Mouse (Mus musculus) kidney, embryonic 14.5 days (tissue): ENCODE data around the gene Esrra. TPM values are rescaled to one million over a fixed set of nuclear protein-coding genes. Genes with fewer than 3 reads are reported as not detected.
A peak's percentile ranks its signal among the peaks of the same experiment; 100 is the strongest.

ENCODE experiments used
- ATAC-seq: fragments of 200-750 bp; cut with Nextera tagmentation; 2 replicates; pipeline ENCODE4 v1.8.0; 2017; ENCODE audit warnings: moderate number of reproducible peaks, mild to moderate bottlenecking, moderate TSS enrichment, moderate library complexity; ENCODE audit not compliant: low FRiP score, low TSS enrichment
- H3K27ac ChIP-seq: fragments of 300-500 bp; sonication (generic); 2 replicates; pipeline ENCODE4 v1.5.1; 2014; ENCODE audit warnings: low read depth, mild to moderate bottlenecking, low read length, moderate library complexity, mixed read lengths
- H3K27me3 ChIP-seq: fragments of 300-500 bp; sonication (generic); 2 replicates; pipeline ENCODE4 v1.6.1; 2014; ENCODE audit warnings: mild to moderate bottlenecking, low read length; ENCODE audit not compliant: control insufficient read depth, insufficient read depth
- H3K36me3 ChIP-seq: fragments of 300-500 bp; sonication (generic); 2 replicates; pipeline ENCODE4 v1.6.1; 2014; ENCODE audit warnings: low read length, mixed read lengths; ENCODE audit not compliant: control insufficient read depth, insufficient read depth
- H3K4me1 ChIP-seq: fragments of 300-500 bp; sonication (generic); 2 replicates; pipeline ENCODE4 v1.6.1; 2014; ENCODE audit warnings: low read length, mixed read lengths; ENCODE audit not compliant: control insufficient read depth, insufficient read depth
- H3K4me2 ChIP-seq: fragments of 300-500 bp; sonication (generic); replicated peaks from 2 replicates; pipeline ENCODE4 v1.6.1; 2014; ENCODE audit warnings: low read depth, mild to moderate bottlenecking, low read length
- H3K4me3 ChIP-seq: fragments of 300-500 bp; sonication (generic); 2 replicates; pipeline ENCODE4 v1.5.1; 2014; ENCODE audit warnings: mild to moderate bottlenecking, low read length
- H3K9ac ChIP-seq: fragments of 300-500 bp; sonication (generic); 2 replicates; pipeline ENCODE4 v1.6.1; 2014; ENCODE audit warnings: low read depth, mild to moderate bottlenecking, low read length, moderate library complexity
- H3K9me3 ChIP-seq: fragments of 300-500 bp; sonication (generic); 2 replicates; pipeline ENCODE4 v1.6.1; 2016; ENCODE audit warnings: low read length; ENCODE audit not compliant: control insufficient read depth
- WGBS: fragments of 180-500 bp; shearing (Covaris S2); extraction: QIAGEN DNeasy Blood & Tissue Kit; methylation state at CpG from one replicate; pipeline ENCODE4 v1.1.7; 2014; 5-methylcytosine and 5-hydroxymethylcytosine counted together
- polyA plus RNA-seq: library from polyadenylated mRNA; unstranded; fragments of >200 nt; fragmentation: Nextera tagmentation; extraction: Ambion mirVana; gene quantifications from 2 replicates; pipeline ENCODE4 v1.2.1, GENCODE M21; 2014

Esrra gene
- polyA plus RNA-seq, 1 experiment from 2014 or later: 5.2 TPM

DNA sequence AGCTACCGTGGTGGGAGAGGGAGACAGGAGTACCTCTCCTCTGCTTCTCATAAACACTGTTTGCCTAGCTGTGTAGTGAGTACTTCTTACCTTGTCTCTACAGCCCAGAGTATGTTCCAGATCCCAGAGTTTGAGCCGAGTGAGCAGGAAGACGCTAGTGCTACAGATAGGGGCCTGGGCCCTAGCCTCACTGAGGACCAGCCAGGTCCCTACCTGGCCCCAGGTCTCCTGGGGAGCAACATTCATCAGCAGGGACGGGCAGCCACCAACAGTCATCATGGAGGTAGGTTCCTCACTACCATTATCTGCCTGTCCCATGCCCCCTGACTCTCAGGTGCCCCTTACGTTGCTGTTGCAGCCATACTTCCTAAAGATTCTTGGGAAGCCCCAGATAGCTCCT lies 21.2 kb upstream of the Esrra start:
- Histone ChIP-seq H3K27ac (peak overlapping the region; percentile 98; the same call in 1 of the 2 replicates), H3K4me2 (peak overlapping the region; percentile 98), H3K4me3 (peak overlapping the region; percentile 88), H3K36me3 (0 out of 2 replicates have a peak, but pooled peaks cover 4% of the 10 kb centered on the region), H3K9ac (peak overlapping the region; percentile 86), H3K9me3 (no peaks in the 10 kb centered on the region), H3K27me3 (no peaks in the 10 kb centered on the region), H3K4me1 (peaks cover 9% of the 10 kb centered on the region)
- 32% methylated on average over 5 of the region's 5 CpGs for WGBS
- peak; percentile 14 for ATAC-seq

- H3K27me3 ChIP-seq: no peaks in the 10 kb centered on the region
- H3K4me1 ChIP-seq: peaks cover 9% of the 10 kb centered on the region
- H3K36me3 ChIP-seq: 0 out of 2 replicates have a peak, but pooled peaks cover 4% of the 10 kb centered on the region
- H3K4me2 ChIP-seq: peak within 1 kb of the TSS; percentile 98
- peak within 1 kb of the TSS; percentile 88 for H3K4me3 ChIP-seq
- WGBS: under 1% methylated on average over 27 of the region's 27 CpGs
- ATAC-seq: peak; percentile 91
- H3K27ac ChIP-seq: peak within 1 kb of the TSS; percentile 98
- no peaks in the 10 kb centered on the region for H3K9me3 ChIP-seq
- H3K9ac ChIP-seq: peak within 1 kb of the TSS; percentile 86
These were observed 20.7 kb upstream of the Esrra start, which contains the start of gene Gpr137 for GRCm38 (mm10) chr19:6942249-6942691. Gene Gpr137, minus strand, starts transcription at chr19:6942480.

DNA sequence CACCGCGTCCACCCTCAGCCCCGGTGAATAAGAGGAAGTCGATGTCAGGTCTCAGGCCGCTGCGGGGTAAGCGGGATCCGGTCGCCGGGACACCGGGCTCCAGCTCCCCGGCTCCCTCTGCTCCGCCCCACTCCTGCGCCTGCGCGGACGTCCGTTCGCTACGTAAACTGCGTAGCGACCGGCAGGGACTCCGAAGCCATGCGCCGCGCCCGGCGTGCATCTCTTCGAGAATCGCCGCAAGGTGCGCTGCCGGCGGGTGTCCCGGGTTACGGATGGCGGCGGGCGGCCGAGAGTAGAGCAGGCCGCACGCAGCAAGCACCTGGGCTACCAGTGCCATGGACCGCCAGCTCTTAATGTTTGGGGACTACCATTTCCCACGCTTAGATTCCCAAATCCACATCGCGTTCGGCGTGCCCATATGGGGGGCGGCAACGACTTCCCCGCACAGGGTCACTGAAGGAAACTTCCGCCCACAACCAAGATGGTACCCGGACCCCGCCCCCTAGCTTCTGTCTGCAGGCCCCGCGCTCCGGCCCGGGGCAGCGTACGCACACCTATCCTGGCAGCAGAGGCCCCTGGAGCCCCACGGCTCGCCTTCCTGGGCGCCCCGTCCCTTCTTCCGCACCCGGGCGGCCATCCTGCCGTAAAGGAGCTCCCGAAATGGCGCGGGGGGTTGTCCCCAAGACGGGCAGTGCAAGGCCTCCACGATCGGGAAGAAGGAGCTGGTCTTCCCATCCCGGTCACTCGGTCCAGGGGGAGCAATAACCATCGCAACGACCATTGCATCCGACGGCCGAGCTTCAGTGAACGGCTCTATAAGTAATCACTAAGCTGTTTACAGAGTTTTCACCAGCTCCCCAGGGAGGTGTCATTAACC lies 20.0 kb upstream of the Esrra start, which contains the start of gene Bad:
Gene Bad (plus strand): TSS at position 490 of the 877 bp plus-strand sequence.
- H3K9me3 ChIP-seq: no peaks in the 10 kb centered on the region
- H3K27ac ChIP-seq: peak within 1 kb of the TSS; percentile 98
- peak within 1 kb of the TSS; percentile 88 for H3K4me3 ChIP-seq
- peaks cover 9% of the 10 kb centered on the region for H3K4me1 ChIP-seq
- peak; percentile 78 for ATAC-seq
- H3K27me3 ChIP-seq: no peaks in the 10 kb centered on the region
- peak within 1 kb of the TSS; percentile 98 for H3K4me2 ChIP-seq
- WGBS: under 1% methylated on average over 82 of the region's 83 CpGs
- peak within 1 kb of the TSS; percentile 86 for H3K9ac ChIP-seq
- H3K36me3 ChIP-seq: 0 out of 2 replicates have a peak, but pooled peaks cover 4% of the 10 kb centered on the region

- H3K27ac ChIP-seq: peak overlapping the region; percentile 98; the same call in 1 of the 2 replicates
- peak overlapping the region; percentile 98 for H3K4me2 ChIP-seq
- peak; percentile 11 for ATAC-seq
- no peaks in the 10 kb centered on the region for H3K36me3 ChIP-seq
- H3K27me3 ChIP-seq: peaks cover 5% of the 10 kb centered on the region
- 22% methylated on average over 28 of the region's 29 CpGs for WGBS
- H3K9me3 ChIP-seq: no peaks in the 10 kb centered on the region
- H3K4me3 ChIP-seq: peak overlapping the region; percentile 88
- H3K4me1 ChIP-seq: peaks cover 9% of the 10 kb centered on the region
- H3K9ac ChIP-seq: peak overlapping the region; percentile 86
These were observed 19.1 kb upstream of the Esrra start for GRCm38 (mm10) chr19:6940396-6941351.

GRCm38 (mm10) chr19:6939106-6940002 lies 17.7 kb upstream of the Esrra start:
- Histone ChIP-seq H3K9me3 (no peaks in the 10 kb centered on the region), H3K27me3 (peaks cover 19% of the 10 kb centered on the region), H3K4me1 (peaks cover 9% of the 10 kb centered on the region), H3K36me3 (no peaks in the 10 kb centered on the region), H3K4me2 (no peak overlapping the region), H3K9ac (no peak overlapping the region), H3K4me3 (no peak overlapping the region), H3K27ac (no peak overlapping the region)
- 89% methylated on average over 20 of the region's 20 CpGs for WGBS
- ATAC-seq: no peak

DNA sequence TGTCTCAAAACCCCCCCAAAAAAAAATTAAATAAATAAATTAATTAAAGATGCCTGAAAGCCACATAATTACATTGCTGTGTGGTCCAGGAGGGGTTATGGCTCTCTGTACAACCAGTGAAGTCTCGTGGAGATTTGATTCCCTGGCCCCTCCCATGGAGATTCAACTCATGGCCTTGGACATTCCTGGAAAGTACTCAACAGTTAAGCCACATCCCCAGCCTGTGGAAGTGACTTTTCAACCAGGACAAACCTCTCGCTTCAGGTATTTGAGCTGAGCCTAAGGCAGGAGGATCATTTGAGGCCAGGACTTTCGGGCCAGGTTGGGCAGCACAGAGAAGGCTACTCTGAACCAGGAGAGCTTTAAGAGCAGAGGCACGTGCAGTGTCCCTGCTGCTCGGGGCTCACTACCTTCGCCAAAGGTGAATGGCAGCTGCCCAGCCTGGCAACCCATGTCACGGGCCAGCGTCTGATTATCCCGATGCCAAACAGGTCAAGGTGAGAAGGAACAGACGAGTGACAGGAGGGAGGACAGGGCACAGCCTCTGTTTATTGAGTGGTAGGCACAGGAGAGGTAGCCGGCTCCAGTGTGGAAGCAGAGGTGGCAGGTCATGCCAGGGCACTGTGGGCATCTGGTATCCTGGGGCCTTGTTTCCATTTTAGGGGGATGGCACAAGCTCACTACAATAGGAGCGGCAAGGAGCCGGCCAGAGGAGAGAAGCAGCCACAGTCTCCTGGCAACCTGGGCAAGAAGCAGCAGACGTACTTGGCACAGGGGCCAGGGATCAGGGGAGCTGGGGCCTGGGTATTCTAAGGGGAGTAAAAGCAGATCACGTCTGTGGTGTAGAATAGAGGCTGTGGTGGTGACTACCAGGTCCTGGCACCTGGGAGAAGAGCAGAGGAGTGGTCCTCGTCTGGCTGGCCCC lies 16.2 kb upstream of the Esrra start:
- Histone ChIP-seq H3K4me3 (no peak overlapping the region), H3K27me3 (peaks cover 34% of the 10 kb centered on the region), H3K27ac (no peak overlapping the region), H3K9me3 (no peaks in the 10 kb centered on the region), H3K9ac (no peak overlapping the region), H3K4me1 (peaks cover 19% of the 10 kb centered on the region), H3K4me2 (no peak overlapping the region), H3K36me3 (no peaks in the 10 kb centered on the region)
- no peak for ATAC-seq
- WGBS: 79% methylated on average over 16 of the region's 16 CpGs

- Histone ChIP-seq H3K4me1 (peaks cover 19% of the 10 kb centered on the region), H3K9me3 (no peaks in the 10 kb centered on the region), H3K4me3 (no peak overlapping the region), H3K9ac (no peak overlapping the region), H3K36me3 (no peaks in the 10 kb centered on the region), H3K27me3 (peaks cover 49% of the 10 kb centered on the region), H3K27ac (no peak overlapping the region), H3K4me2 (no peak overlapping the region)
- 25% methylated on average over 3 of the region's 3 CpGs for WGBS
- ATAC-seq: no peak
These were observed 14.7 kb upstream of the Esrra start for GRCm38 (mm10) chr19:6936299-6936698.
